In the genomic region with DNA sequence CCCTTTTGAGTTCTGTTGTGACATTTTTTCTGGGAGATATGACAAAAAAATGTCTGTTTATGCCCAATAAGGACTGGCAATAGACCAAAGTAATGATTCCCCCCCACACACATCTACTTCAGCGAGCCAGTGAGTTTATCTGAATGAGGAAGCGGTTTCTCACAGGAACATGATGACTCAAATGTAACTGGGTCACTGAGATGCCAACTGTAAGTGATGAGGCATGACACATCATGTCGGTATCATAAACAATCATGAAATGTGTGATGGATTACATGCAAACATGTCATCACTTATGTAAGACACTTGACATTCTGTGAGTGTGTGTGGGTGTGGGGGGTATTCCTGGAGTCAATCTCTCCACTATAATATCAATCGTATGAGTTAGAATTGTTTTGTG, we compare ENCODE assay signal across 13 mouse cellular contexts. TPM values are rescaled to one million over a fixed set of nuclear protein-coding genes. Genes with fewer than 3 reads are reported as not detected.
DNase-seq lines count a peak whose midpoint lies in the region; ATAC-seq lines count a peak whose summit lies in the region.
"Had no signal": no experiment of that assay in that cellular context is flagged by ENCODE, and none has a peak within 500 bp of the region (broad histone marks: within the 10 kb centered on the region; RNA-seq: fewer than 3 reads in every experiment).

No protein-coding gene starts in this region.

- DNase-seq in adrenal gland, postnatal 14 days = peak; percentile 15
- DNase-seq in adrenal gland, adult 18-20 months (ENCODE audit: low spot score in 2 of 2) = no peak
- peak; percentile 84 for DNase-seq in 416B (ENCODE audit: low read depth)
- DNase-seq in Muller cell, postnatal 12 days (ENCODE audit: inconsistent ontology term) = peak; percentile 55
- no peak for DNase-seq in gastrocnemius, postnatal 10 days
- no peak for DNase-seq in layer of hippocampus, adult 11-12 months (ENCODE audit: low spot score)
- DNase-seq: cerebellum, adult 18-20 months; cerebellum, postnatal 36 days; gastrocnemius, adult 2 months; heart, adult 2 months; lung, postnatal 14 days; thymus, postnatal 14 days had no signal

- ATAC-seq in inflammation-experienced regulatory T-cells, adult 6 months = peak; percentile 88

RNA-seq across cellular contexts. Expression of gene Tm2d3, which starts 23.3 kb away (rescaled TPM):
- total RNA-seq in adrenal gland, postnatal 14 days (2021) = 44.4 and 47.7 TPM in 2 replicates
- total RNA-seq in adrenal gland, adult 18-20 months (2021) = 10 to 100 TPM; 62.5 to 66.5 TPM
- 10 to 100 TPM; 83.6 to 99.5 (median 99.3) TPM for polyA plus RNA-seq in inflammation-experienced regulatory T-cells, adult 6 months (2017; shearing (Covaris generic))
- total RNA-seq in gastrocnemius, postnatal 10 days (2021) = 10 to 100 TPM; 15.2 to 17.8 TPM

Comparison
In these comparisons a context has a peak if more than half of its experiments do, and no peak if none do; other contexts are left out.
1. DNase-seq: peak in adrenal gland, postnatal 14 days (single experiment), 416B (single experiment) and Muller cell, postnatal 12 days (single experiment); none in adrenal gland, adult 18-20 months (0 of 2), gastrocnemius, postnatal 10 days (single experiment) and layer of hippocampus, adult 11-12 months (single experiment).